Mouse (Mus musculus) intestine, postnatal 0 days (tissue): ENCODE results near the gene Rhbdl3. TPM values are rescaled to one million over a fixed set of nuclear protein-coding genes. Genes with fewer than 3 reads are reported as not detected.

Experiments
- ATAC-seq: fragments of 200-750 bp; cut with Nextera tagmentation; 2 replicates; pipeline ENCODE4 v1.8.0; 2017; ENCODE audit warnings: mild to moderate bottlenecking, moderate TSS enrichment, moderate library complexity
- H3K27ac ChIP-seq: fragments of 300-500 bp; sonication (generic); 2 replicates; pipeline ENCODE4 v1.5.1; 2014; ENCODE audit warnings: mild to moderate bottlenecking, low read depth, low read length, moderate library complexity
- H3K27me3 ChIP-seq: fragments of 300-500 bp; sonication (generic); replicated peaks from 2 replicates; pipeline ENCODE4 v1.6.1; 2014; ENCODE audit warnings: low read length, mixed read lengths; ENCODE audit not compliant: control insufficient read depth, insufficient read depth
- H3K36me3 ChIP-seq: fragments of 300-500 bp; sonication (generic); 2 replicates; pipeline ENCODE4 v1.6.1; 2014; ENCODE audit warnings: mild to moderate bottlenecking, moderate library complexity; ENCODE audit not compliant: control insufficient read depth, insufficient read depth
- H3K4me1 ChIP-seq: fragments of 300-500 bp; sonication (generic); replicated peaks from 2 replicates; pipeline ENCODE4 v1.6.1; 2014; ENCODE audit warnings: antibody characterized with exemption, low read length, mixed read lengths; ENCODE audit not compliant: control insufficient read depth, insufficient read depth
- H3K4me2 ChIP-seq: fragments of 300-500 bp; sonication (generic); replicated peaks from 2 replicates; pipeline ENCODE4 v1.6.1; 2014; ENCODE audit warnings: low read depth, mild to moderate bottlenecking, moderate library complexity
- H3K4me3 ChIP-seq: fragments of 300-500 bp; sonication (generic); 2 replicates; pipeline ENCODE4 v1.5.1; 2014; ENCODE audit warnings: low read depth, low read length
- H3K9ac ChIP-seq: fragments of 300-500 bp; sonication (generic); 2 replicates; pipeline ENCODE4 v1.6.1; 2014; ENCODE audit warnings: mild to moderate bottlenecking, low read depth, low read length
- H3K9me3 ChIP-seq: fragments of 300-500 bp; sonication (generic); 2 replicates; pipeline ENCODE4 v1.6.1; 2016; ENCODE audit warnings: mixed run types; ENCODE audit not compliant: control insufficient read depth
- CTCF ChIP-seq: sonication (generic); IDR thresholded peaks from 2 replicates; pipeline ENCODE4 v1.5.1; 2016; ENCODE audit warnings: low read depth, mild to moderate bottlenecking, control low read depth, antibody characterized with exemption, moderate library complexity
- WGBS: fragments of 180-500 bp; shearing (Covaris S2); extraction: QIAGEN DNeasy Blood & Tissue Kit; methylation state at CpG from one replicate; pipeline ENCODE4 v1.1.7; 2014; 5-methylcytosine and 5-hydroxymethylcytosine counted together
- polyA plus RNA-seq: library from polyadenylated mRNA; unstranded; fragments of >200 nt; fragmentation: Nextera tagmentation; extraction: Ambion mirVana; gene quantifications from 2 replicates; pipeline ENCODE4 v1.2.1, GENCODE M21; 2015

Rhbdl3 gene
- polyA plus RNA-seq, 1 experiment from 2014 or later: 1.3 TPM

DNA sequence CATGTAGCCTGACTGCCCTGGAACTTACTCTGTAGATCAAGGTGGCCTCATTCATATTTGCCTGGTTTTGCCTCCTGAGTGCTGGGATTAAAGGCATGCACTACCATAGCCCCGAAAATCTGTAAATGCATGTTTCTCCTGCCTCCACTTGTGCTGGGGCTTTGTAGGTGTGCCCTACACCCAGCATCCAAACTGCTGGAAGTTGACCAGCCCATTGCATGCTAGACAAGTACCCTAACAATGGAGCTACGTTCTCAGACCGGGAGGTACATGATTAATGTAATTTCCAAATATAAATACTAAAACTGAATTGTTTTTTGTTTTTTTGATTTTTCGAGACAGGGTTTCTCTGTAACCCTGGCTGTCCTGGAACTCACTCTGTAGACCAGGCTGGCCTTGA lies 84.3 kb downstream of the Rhbdl3 start:
- Histone ChIP-seq H3K27me3 (no peaks in the 10 kb centered on the region), H3K9ac (peak overlapping the region; percentile 13; the same call in 1 of the 2 replicates), H3K9me3 (no peaks in the 10 kb centered on the region), H3K27ac (no peak overlapping the region), H3K36me3 (peaks cover 27% of the 10 kb centered on the region), H3K4me2 (peak overlapping the region; percentile 72), H3K4me1 (0 out of 2 replicates have a peak, but pooled peaks cover 3% of the 10 kb centered on the region), H3K4me3 (peak overlapping the region; percentile 96)
- TF ChIP-seq CTCF: no peak
- 19% methylated on average over 4 of the region's 4 CpGs for WGBS
- ATAC-seq: no peak

DNA sequence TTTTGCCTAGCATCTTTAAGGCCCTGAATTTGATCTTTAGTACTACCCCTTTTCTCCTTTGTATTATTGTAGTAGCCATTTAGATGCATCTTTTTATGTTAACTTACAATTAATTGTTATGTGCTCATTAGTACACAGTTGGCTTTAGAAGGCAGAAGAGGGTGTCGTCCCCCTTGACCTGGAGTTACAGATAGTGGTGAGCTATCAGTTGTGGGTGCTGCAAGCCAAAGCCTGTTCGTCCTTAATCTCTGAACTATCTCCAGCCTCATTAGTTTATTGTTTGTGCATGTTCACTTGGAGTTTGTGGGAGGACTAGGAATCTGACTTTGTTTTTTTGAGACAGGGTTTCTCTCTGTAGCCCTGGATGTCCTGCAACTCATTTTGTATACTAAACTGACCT lies 86.1 kb downstream of the Rhbdl3 start:
- H3K27me3 ChIP-seq: no peaks in the 10 kb centered on the region
- H3K4me1 ChIP-seq: 0 out of 2 replicates have a peak, but pooled peaks cover 3% of the 10 kb centered on the region
- H3K4me2 ChIP-seq: peak overlapping the region; percentile 72; the same call in 1 of the 2 replicates
- H3K4me3 ChIP-seq: no peak overlapping the region
- no peak overlapping the region for H3K9ac ChIP-seq
- no peak for TF ChIP-seq CTCF
- peaks cover 38% of the 10 kb centered on the region for H3K36me3 ChIP-seq
- no peak for ATAC-seq
- no peak overlapping the region for H3K27ac ChIP-seq
- 36% methylated on average over 2 of the region's 2 CpGs for WGBS
- no peaks in the 10 kb centered on the region for H3K9me3 ChIP-seq

DNA sequence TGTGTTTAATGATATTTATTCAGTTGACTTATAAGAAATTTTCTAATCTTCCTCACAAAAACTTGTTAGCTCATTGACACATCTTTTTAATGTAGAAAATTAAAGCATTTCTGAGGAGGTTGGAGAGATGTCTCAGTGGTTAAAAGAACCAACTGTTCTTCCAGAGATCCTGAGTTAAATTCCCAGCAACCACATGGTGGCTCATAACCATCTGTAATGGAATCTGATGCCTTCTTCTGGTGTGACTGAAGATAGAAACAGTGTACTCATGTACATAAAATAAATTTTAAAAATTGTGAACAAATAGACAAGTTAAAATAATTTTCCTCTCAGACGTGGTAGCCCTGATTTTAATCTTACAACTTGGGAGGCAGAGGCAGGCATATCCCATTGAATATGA lies 89.2 kb downstream of the Rhbdl3 start:
- Histone ChIP-seq H3K4me2 (no peak overlapping the region), H3K36me3 (peaks cover 54% of the 10 kb centered on the region), H3K4me1 (0 out of 2 replicates have a peak, but pooled peaks cover 3% of the 10 kb centered on the region), H3K27ac (no peak overlapping the region), H3K9ac (no peak overlapping the region), H3K27me3 (no peaks in the 10 kb centered on the region), H3K9me3 (no peaks in the 10 kb centered on the region), H3K4me3 (no peak overlapping the region)
- WGBS: 82% methylated on average over 1 of the region's 1 CpGs
- TF ChIP-seq CTCF: no peak
- no peak for ATAC-seq

DNA sequence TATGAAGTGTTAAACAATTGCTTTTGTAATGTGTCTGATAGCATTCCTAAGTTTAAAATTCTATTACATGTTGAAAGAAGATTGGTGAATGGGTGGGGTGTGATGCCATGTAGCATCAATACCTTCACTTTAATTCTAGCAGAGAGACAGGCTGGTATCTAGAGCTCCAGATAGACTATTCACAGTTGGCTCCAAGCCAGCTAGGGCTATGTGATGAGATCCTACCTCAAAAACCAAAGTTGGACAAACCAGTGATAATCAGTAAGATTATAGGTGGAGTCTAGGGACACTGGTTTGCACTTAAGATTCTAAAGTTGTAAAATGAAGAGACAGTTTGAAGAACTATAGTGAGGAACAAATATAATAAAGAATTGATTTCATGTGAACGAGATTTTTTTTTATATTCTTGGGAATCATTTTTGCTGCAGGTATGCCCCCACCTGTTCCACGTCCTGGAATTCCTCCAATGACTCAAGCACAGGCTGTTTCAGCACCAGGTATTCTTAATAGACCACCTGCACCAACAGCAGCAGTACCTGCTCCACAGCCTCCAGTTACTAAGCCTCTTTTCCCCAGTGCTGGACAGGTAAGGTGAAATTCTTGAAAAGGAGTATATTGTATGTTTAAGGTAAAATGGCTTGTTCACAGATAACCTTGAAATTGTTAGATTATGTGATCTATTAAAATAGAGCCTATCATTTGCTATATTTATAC lies 90.9 kb downstream of the Rhbdl3 start:
- no peak overlapping the region for H3K9ac ChIP-seq
- H3K9me3 ChIP-seq: no peaks in the 10 kb centered on the region
- peaks cover 70% of the 10 kb centered on the region for H3K36me3 ChIP-seq

DNA sequence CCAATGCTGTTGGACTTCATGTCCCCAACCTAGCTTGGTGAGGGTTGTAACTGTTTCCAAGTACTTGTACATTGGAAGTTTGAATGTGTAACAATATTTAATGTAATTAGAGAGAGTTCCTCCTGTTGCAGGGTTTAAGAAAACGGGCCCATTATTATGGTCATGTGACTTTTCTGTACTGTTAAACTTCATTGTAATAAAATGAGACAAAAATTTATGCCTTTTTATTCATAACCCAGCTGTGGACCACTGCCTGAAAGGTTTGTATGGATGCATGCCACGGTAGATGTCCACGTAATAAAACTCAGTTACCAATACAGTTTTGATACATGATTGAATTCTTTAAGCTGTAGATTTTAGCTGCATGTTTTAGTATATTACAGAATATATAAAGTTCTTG lies 95.2 kb downstream of the Rhbdl3 start:
- H3K4me3 ChIP-seq: no peak overlapping the region
- H3K36me3 ChIP-seq: peaks cover 66% of the 10 kb centered on the region
- H3K4me2 ChIP-seq: no peak overlapping the region
- H3K27me3 ChIP-seq: no peaks in the 10 kb centered on the region
- ATAC-seq: no peak
- no peak overlapping the region for H3K9ac ChIP-seq
- TF ChIP-seq CTCF: no peak
- H3K4me1 ChIP-seq: no peaks in the 10 kb centered on the region
- 88% methylated on average over 3 of the region's 3 CpGs for WGBS
- no peak overlapping the region for H3K27ac ChIP-seq
- no peaks in the 10 kb centered on the region for H3K9me3 ChIP-seq

More for the DNA sequence above, 90.9 kb downstream of the Rhbdl3 start:
- Histone ChIP-seq H3K4me3 (no peak overlapping the region), H3K27me3 (no peaks in the 10 kb centered on the region), H3K4me1 (0 out of 2 replicates have a peak, but pooled peaks cover 3% of the 10 kb centered on the region), H3K4me2 (no peak overlapping the region), H3K27ac (no peak overlapping the region)
- no peak for ATAC-seq
- TF ChIP-seq CTCF: no peak
- 92% methylated on average over 2 of the region's 2 CpGs for WGBS

DNA sequence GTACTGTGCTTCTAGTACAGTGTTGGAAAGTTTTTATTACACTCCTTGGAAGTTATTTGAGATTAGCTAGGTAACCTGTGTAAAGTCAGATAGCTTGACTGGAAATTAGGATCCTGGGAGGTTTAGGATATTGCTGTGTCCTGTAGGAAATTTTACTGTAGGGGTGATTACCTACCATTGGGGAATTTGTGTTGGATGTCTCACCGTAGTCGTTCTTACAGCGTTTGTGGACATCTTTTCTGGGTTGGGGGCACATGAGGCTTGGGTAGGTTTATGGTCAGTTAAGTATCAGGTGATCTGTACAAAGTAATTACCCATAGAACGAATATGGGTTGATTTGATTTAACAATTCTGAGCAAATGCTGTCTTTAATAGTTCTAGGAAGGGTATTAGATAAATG lies 95.9 kb downstream of the Rhbdl3 start:
- Histone ChIP-seq H3K27me3 (no peaks in the 10 kb centered on the region), H3K36me3 (peaks cover 61% of the 10 kb centered on the region), H3K4me2 (no peak overlapping the region), H3K9me3 (no peaks in the 10 kb centered on the region), H3K4me1 (no peaks in the 10 kb centered on the region), H3K4me3 (no peak overlapping the region), H3K9ac (no peak overlapping the region), H3K27ac (no peak overlapping the region)
- no peak for ATAC-seq
- no peak for TF ChIP-seq CTCF
- WGBS: 87% methylated on average over 4 of the region's 4 CpGs

Other genes starting within 250 kb of the Rhbdl3 start
- gene Crlf3, start 219.9 kb upstream of the Rhbdl3 start, polyA plus RNA-seq: 13.2 and 14.2 TPM in 2 replicates
- gene Atad5, start 211.5 kb upstream of the Rhbdl3 start, polyA plus RNA-seq: 2.2 and 2.4 TPM in 2 replicates
- gene Tefm, start 158.7 kb upstream of the Rhbdl3 start, polyA plus RNA-seq: 15.0 and 16.3 TPM in 2 replicates
- 11.7 and 11.9 TPM in 2 replicates for gene Adap2, start 146.8 kb upstream of the Rhbdl3 start, polyA plus RNA-seq
- gene Rnf135, start 117.1 kb upstream of the Rhbdl3 start, polyA plus RNA-seq: 8.9 and 9.1 TPM in 2 replicates
- gene Rhot1, start 91.9 kb upstream of the Rhbdl3 start, polyA plus RNA-seq: 20.7 and 21.3 TPM in 2 replicates
- 8.7 and 9.1 TPM in 2 replicates for gene 5730455P16Rik, start 77.1 kb downstream of the Rhbdl3 start, polyA plus RNA-seq
- 109 and 113 TPM in 2 replicates for gene Zfp207, start 82.4 kb downstream of the Rhbdl3 start, polyA plus RNA-seq
- 156 and 171 TPM in 2 replicates for gene Psmd11, start 127.7 kb downstream of the Rhbdl3 start, polyA plus RNA-seq
- gene Cdk5r1, start 176.1 kb downstream of the Rhbdl3 start, polyA plus RNA-seq: 0.61 and 0.64 TPM in 2 replicates